Mouse (Mus musculus): ENCODE measurements at regions not wholly inside any gene's neighbourhood (a gene's known extent, or its start where the extent isn't known, plus 50 kb on each side); places are given as distances from the start of the nearest gene placed in this dataset.
A peak's percentile ranks its signal among the peaks of the same experiment; 100 is the strongest.

- Histone ChIP-seq H3K4me3 (ENCODE audit: insufficient read depth, low read depth, low read length) (no peak overlapping the region), H3K4me1 (ENCODE audit: control insufficient read depth, insufficient read depth, insufficient read length, low read length) (peaks cover 20% of the 10 kb centered on the region), H3K27ac (replicated peaks; ENCODE audit: low read depth, low read length) (peak overlapping the region; percentile 37; the same call in 1 of the 2 replicates)
These were observed 99.2 kb upstream of the Cd180 start for GRCm38 (mm10) chr13:102594201-102594600.

- no peak overlapping the region for H3K27ac ChIP-seq (replicated peaks; ENCODE audit: low read depth, low read length)
These were observed 97.8 kb upstream of the Cd180 start for GRCm38 (mm10) chr13:102595602-102596001.

GRCm38 (mm10) chr13:102596101-102596500, 97.3 kb upstream of the Cd180 start:
- no peak overlapping the region for H3K27ac ChIP-seq (replicated peaks; ENCODE audit: low read depth, low read length)
- peaks cover 14% of the 10 kb centered on the region for H3K4me1 ChIP-seq (ENCODE audit: control insufficient read depth, insufficient read depth, insufficient read length, low read length)
- H3K4me3 ChIP-seq (ENCODE audit: insufficient read depth, low read depth, low read length): no peak overlapping the region

More at GRCm38 (mm10) chr13:102595602-102596001, 97.8 kb upstream of the Cd180 start:
- Histone ChIP-seq H3K4me3 (ENCODE audit: insufficient read depth, low read depth, low read length) (no peak overlapping the region), H3K4me1 (ENCODE audit: control insufficient read depth, insufficient read depth, insufficient read length, low read length) (peaks cover 16% of the 10 kb centered on the region)

GRCm38 (mm10) chr13:102598181-102598580, 95.2 kb upstream of the Cd180 start:
- Histone ChIP-seq H3K4me1 (ENCODE audit: control insufficient read depth, insufficient read depth, insufficient read length, low read length) (peaks cover 5% of the 10 kb centered on the region; the same call in 1 of the 2 replicates), H3K4me3 (ENCODE audit: insufficient read depth, low read depth, low read length) (no peak overlapping the region), H3K27ac (replicated peaks; ENCODE audit: low read depth, low read length) (no peak overlapping the region)

GRCm38 (mm10) chr13:102599602-102600001, 93.8 kb upstream of the Cd180 start:
- 0 out of 2 replicates have a peak, but pooled peaks cover 3% of the 10 kb centered on the region for H3K4me1 ChIP-seq (ENCODE audit: control insufficient read depth, insufficient read depth, insufficient read length, low read length)
- H3K27ac ChIP-seq (replicated peaks; ENCODE audit: low read depth, low read length): no peak overlapping the region
- no peak overlapping the region for H3K4me3 ChIP-seq (ENCODE audit: insufficient read depth, low read depth, low read length)

GRCm38 (mm10) chr13:102600026-102600425, 93.3 kb upstream of the Cd180 start:
- no peak overlapping the region for H3K4me3 ChIP-seq (ENCODE audit: insufficient read depth, low read depth, low read length)
- H3K27ac ChIP-seq (replicated peaks; ENCODE audit: low read depth, low read length): no peak overlapping the region
- 0 out of 2 replicates have a peak, but pooled peaks cover 3% of the 10 kb centered on the region for H3K4me1 ChIP-seq (ENCODE audit: control insufficient read depth, insufficient read depth, insufficient read length, low read length)

- Histone ChIP-seq H3K27ac (replicated peaks; ENCODE audit: low read depth, low read length) (no peak overlapping the region), H3K4me1 (ENCODE audit: control insufficient read depth, insufficient read depth, insufficient read length, low read length) (peaks cover 4% of the 10 kb centered on the region), H3K4me3 (ENCODE audit: insufficient read depth, low read depth, low read length) (no peak overlapping the region)
These were observed 68.9 kb upstream of the Cd180 start for GRCm38 (mm10) chr13:102624461-102624860.

- Histone ChIP-seq H3K4me3 (ENCODE audit: insufficient read depth, low read depth, low read length) (no peak overlapping the region), H3K4me1 (ENCODE audit: control insufficient read depth, insufficient read depth, insufficient read length, low read length) (peaks cover 4% of the 10 kb centered on the region), H3K27ac (replicated peaks; ENCODE audit: low read depth, low read length) (peak overlapping the region; percentile 66)
These were observed 68.1 kb upstream of the Cd180 start for GRCm38 (mm10) chr13:102625171-102625835.

GRCm38 (mm10) chr13:102625836-102626340, 67.5 kb upstream of the Cd180 start:
- H3K4me3 ChIP-seq (ENCODE audit: insufficient read depth, low read depth, low read length): no peak overlapping the region
- peaks cover 4% of the 10 kb centered on the region for H3K4me1 ChIP-seq (ENCODE audit: control insufficient read depth, insufficient read depth, insufficient read length, low read length)
- H3K27ac ChIP-seq (replicated peaks; ENCODE audit: low read depth, low read length): peak overlapping the region; percentile 40; the same call in 1 of the 2 replicates

- Histone ChIP-seq H3K4me1 (ENCODE audit: control insufficient read depth, insufficient read depth, insufficient read length, low read length) (peaks cover 4% of the 10 kb centered on the region), H3K27ac (replicated peaks; ENCODE audit: low read depth, low read length) (no peak overlapping the region), H3K4me3 (ENCODE audit: insufficient read depth, low read depth, low read length) (no peak overlapping the region)
These were observed 65.6 kb upstream of the Cd180 start for GRCm38 (mm10) chr13:102627786-102628185.

GRCm38 (mm10) chr13:102629176-102629575, 64.2 kb upstream of the Cd180 start:
- no peak overlapping the region for H3K27ac ChIP-seq (replicated peaks; ENCODE audit: low read depth, low read length)
- H3K4me1 ChIP-seq (ENCODE audit: control insufficient read depth, insufficient read depth, insufficient read length, low read length): peaks cover 4% of the 10 kb centered on the region
- no peak overlapping the region for H3K4me3 ChIP-seq (ENCODE audit: insufficient read depth, low read depth, low read length)

- Histone ChIP-seq H3K27ac (replicated peaks; ENCODE audit: low read depth, low read length) (no peak overlapping the region), H3K4me3 (ENCODE audit: insufficient read depth, low read depth, low read length) (no peak overlapping the region), H3K4me1 (ENCODE audit: control insufficient read depth, insufficient read depth, insufficient read length, low read length) (no peaks in the 10 kb centered on the region)
These were observed 59.0 kb upstream of the Cd180 start for GRCm38 (mm10) chr13:102634236-102634957.

GRCm38 (mm10) chr13:102636032-102636431, 57.3 kb upstream of the Cd180 start:
- Histone ChIP-seq H3K4me3 (ENCODE audit: insufficient read depth, low read depth, low read length) (no peak overlapping the region), H3K4me1 (ENCODE audit: control insufficient read depth, insufficient read depth, insufficient read length, low read length) (no peaks in the 10 kb centered on the region), H3K27ac (replicated peaks; ENCODE audit: low read depth, low read length) (no peak overlapping the region)

- no peaks in the 10 kb centered on the region for H3K4me1 ChIP-seq (ENCODE audit: control insufficient read depth, insufficient read depth, insufficient read length, low read length)
- no peak overlapping the region for H3K4me3 ChIP-seq (ENCODE audit: insufficient read depth, low read depth, low read length)
- H3K27ac ChIP-seq (replicated peaks; ENCODE audit: low read depth, low read length): no peak overlapping the region
These were observed 56.3 kb upstream of the Cd180 start for GRCm38 (mm10) chr13:102637059-102637458.

GRCm38 (mm10) chr13:102639651-102640050, 53.7 kb upstream of the Cd180 start:
- Histone ChIP-seq H3K27ac (replicated peaks; ENCODE audit: low read depth, low read length) (no peak overlapping the region), H3K4me3 (ENCODE audit: insufficient read depth, low read depth, low read length) (no peak overlapping the region), H3K4me1 (ENCODE audit: control insufficient read depth, insufficient read depth, insufficient read length, low read length) (no peaks in the 10 kb centered on the region)

All from brown adipose tissue, adult 24 weeks (tissue).